Mouse (Mus musculus): ENCODE data around the gene Tmem33. TPM values are rescaled to one million over a fixed set of nuclear protein-coding genes. Genes with fewer than 3 reads are reported as not detected.

The Tmem33 gene
- polyA plus RNA-seq, 1 experiment from 2014 or later: 48.3 TPM

DNA sequence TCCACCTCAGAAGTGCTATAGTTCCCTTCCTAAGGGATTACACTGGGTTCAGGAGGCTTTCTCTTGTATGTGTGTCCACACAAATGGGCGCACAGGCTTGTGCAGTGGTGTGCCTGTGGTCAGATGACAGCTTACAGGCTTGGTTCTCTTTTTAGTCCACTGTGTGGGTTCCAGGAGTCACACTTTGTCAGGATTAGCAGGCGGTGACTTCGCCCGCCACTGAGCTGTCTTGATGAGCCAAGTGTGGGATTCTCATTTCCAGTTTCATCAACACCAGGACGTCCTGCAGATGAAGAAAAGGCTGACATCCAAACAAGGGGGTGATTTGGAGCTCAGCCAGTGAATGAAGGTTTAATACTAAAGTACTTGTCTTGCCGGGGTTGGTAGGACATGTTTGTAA lies 35.3 kb downstream of the Tmem33 start:
- ATAC-seq (ENCODE audit: insufficient number of reproducible peaks, insufficient read depth, low FRiP score, low read depth): no peak

DNA sequence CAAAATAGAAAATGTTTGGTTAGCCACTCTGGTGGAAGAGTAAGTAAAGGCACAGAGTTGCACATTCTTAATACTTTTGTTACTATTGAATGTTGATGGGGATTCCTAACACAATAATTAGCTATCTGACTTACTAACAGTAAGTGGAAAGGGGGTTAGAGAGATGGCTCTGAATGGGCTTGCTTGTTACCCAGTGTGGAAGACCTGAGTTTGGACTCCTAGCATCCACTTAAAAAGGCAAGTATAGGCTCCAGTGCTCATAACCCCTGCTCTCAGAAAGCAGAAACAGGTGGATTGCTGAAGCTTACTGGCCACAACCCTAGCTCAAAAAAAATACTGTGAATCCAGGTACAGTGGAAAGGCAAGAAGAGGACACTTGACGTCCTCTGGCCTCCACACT lies 35.8 kb downstream of the Tmem33 start:
- no peak for ATAC-seq (ENCODE audit: insufficient number of reproducible peaks, insufficient read depth, low FRiP score, low read depth)
- Histone ChIP-seq H3K9ac (ENCODE audit: low read length) (no peak overlapping the region), H3K4me1 (ENCODE audit: control insufficient read depth in 2 of 2, insufficient read depth in 2 of 2, low read length in 2 of 2) (no peaks in the 10 kb centered on the region), H3K9me3 (ENCODE audit: control insufficient read depth, low read length) (no peaks in the 10 kb centered on the region), H3K4me3 (ENCODE audit: control insufficient read depth in 1 of 2, insufficient read depth in 1 of 2, low read depth in 1 of 2, low read length in 2 of 2) (no peak overlapping the region), H3K27ac (replicated peaks in 1 of 2; ENCODE audit: control insufficient read depth in 1 of 2, insufficient read depth in 1 of 2, low read depth in 2 of 2, low read length in 2 of 2) (no peak overlapping the region), H3K4me2 (ENCODE audit: low read length) (no peak overlapping the region), H3K36me3 (ENCODE audit: control insufficient read depth, insufficient read depth, low read length) (peaks cover 20% of the 10 kb centered on the region; the same call in 1 of the 2 replicates), H3K27me3 (ENCODE audit: control insufficient read depth, insufficient read depth, low read length) (no peaks in the 10 kb centered on the region)
- WGBS: 88% methylated on average over 1 of the region's 1 CpGs

More for the DNA sequence above, 35.3 kb downstream of the Tmem33 start:
- Histone ChIP-seq H3K27ac (replicated peaks in 1 of 2; ENCODE audit: control insufficient read depth in 1 of 2, insufficient read depth in 1 of 2, low read depth in 2 of 2, low read length in 2 of 2) (no peak overlapping the region), H3K36me3 (ENCODE audit: control insufficient read depth, insufficient read depth, low read length) (peaks cover 20% of the 10 kb centered on the region; the same call in 1 of the 2 replicates), H3K4me3 (ENCODE audit: control insufficient read depth in 1 of 2, insufficient read depth in 1 of 2, low read depth in 1 of 2, low read length in 2 of 2) (no peak overlapping the region), H3K9me3 (ENCODE audit: control insufficient read depth, low read length) (no peaks in the 10 kb centered on the region), H3K4me2 (ENCODE audit: low read length) (no peak overlapping the region), H3K9ac (ENCODE audit: low read length) (no peak overlapping the region), H3K27me3 (ENCODE audit: control insufficient read depth, insufficient read depth, low read length) (no peaks in the 10 kb centered on the region), H3K4me1 (ENCODE audit: control insufficient read depth in 2 of 2, insufficient read depth in 2 of 2, low read length in 2 of 2) (no peaks in the 10 kb centered on the region)
- WGBS: 73% methylated on average over 6 of the region's 6 CpGs

DNA sequence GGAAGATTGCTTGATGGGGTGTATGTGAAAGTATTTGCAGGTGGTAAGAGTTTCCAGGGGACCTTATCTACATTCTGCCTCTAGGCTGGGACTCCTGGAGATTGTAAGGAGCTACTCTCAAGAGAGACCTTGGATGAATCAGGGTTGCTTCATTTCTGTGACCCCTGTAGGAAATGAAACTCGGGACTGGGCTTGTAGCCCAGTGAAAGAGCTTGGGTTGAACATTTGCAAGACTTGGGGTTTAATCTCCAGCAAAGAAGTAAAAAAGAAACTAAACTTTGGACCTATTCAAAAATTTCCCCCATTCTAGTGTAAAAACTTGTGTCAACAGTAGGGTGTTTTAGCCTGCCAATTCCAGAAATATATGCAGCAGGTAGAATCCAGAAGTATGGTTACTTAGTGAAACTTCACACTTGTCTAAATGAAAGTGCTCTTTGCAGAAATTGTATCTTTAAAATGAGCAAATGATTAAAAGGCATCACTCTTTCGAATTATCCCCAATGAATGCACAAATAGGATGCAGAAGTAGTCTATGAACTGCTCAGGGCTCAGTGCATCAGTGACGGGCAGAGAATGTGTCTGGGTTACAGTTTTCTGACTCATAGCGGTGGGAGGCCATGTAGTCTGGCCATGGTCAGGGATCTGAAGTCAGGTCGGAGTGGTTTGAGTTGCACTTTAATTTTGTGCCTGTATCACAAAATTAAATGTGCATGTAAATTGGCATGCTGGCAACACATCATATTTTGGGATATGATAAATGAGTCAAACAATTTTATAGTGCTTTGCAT lies 36.9 kb downstream of the Tmem33 start:
- no peak overlapping the region for H3K9ac ChIP-seq (ENCODE audit: low read length)
- H3K4me3 ChIP-seq (ENCODE audit: control insufficient read depth in 1 of 2, insufficient read depth in 1 of 2, low read depth in 1 of 2, low read length in 2 of 2): no peak overlapping the region
- H3K36me3 ChIP-seq (ENCODE audit: control insufficient read depth, insufficient read depth, low read length): peaks cover 17% of the 10 kb centered on the region; the same call in 1 of the 2 replicates
- H3K4me1 ChIP-seq (ENCODE audit: control insufficient read depth in 2 of 2, insufficient read depth in 2 of 2, low read length in 2 of 2): no peaks in the 10 kb centered on the region
- no peak for ATAC-seq (ENCODE audit: insufficient number of reproducible peaks, insufficient read depth, low FRiP score, low read depth)
- H3K27ac ChIP-seq (replicated peaks in 1 of 2; ENCODE audit: control insufficient read depth in 1 of 2, insufficient read depth in 1 of 2, low read depth in 2 of 2, low read length in 2 of 2): no peak overlapping the region
- H3K27me3 ChIP-seq (ENCODE audit: control insufficient read depth, insufficient read depth, low read length): no peaks in the 10 kb centered on the region
- H3K4me2 ChIP-seq (ENCODE audit: low read length): no peak overlapping the region
- WGBS: 86% methylated on average over 5 of the region's 5 CpGs
- H3K9me3 ChIP-seq (ENCODE audit: control insufficient read depth, low read length): no peaks in the 10 kb centered on the region

DNA sequence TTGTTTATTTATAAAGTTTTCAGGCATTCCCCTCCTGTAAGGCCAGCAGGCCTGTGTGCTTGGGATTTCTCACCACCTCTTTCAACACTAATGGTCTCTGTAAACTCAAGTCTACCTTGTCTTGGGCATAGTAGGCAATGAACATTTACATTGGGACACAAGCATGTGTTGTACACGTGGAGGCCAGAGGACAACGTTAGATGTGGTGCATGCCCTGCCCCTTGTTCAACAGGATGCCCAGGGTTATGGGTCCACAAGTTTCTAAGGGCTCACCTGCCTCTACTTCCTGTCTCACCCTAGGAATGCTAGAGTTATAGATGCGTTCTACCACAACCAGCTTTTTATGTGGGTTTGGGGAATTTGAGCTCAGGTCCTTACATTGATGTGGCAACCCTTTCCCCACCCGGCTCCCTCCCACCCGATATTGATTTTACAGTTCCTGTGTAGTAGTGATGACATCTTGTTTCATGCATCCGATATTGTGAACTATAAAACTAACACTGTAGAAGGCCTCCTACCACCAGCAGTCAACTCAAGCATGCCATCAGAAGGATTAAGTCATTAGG lies 39.6 kb downstream of the Tmem33 start:
- Histone ChIP-seq H3K27ac (replicated peaks in 1 of 2; ENCODE audit: control insufficient read depth in 1 of 2, insufficient read depth in 1 of 2, low read depth in 2 of 2, low read length in 2 of 2) (no peak overlapping the region), H3K36me3 (ENCODE audit: control insufficient read depth, insufficient read depth, low read length) (peaks cover 6% of the 10 kb centered on the region; the same call in 1 of the 2 replicates), H3K4me1 (ENCODE audit: control insufficient read depth in 2 of 2, insufficient read depth in 2 of 2, low read length in 2 of 2) (no peaks in the 10 kb centered on the region), H3K4me2 (ENCODE audit: low read length) (no peak overlapping the region), H3K9ac (ENCODE audit: low read length) (no peak overlapping the region), H3K4me3 (ENCODE audit: control insufficient read depth in 1 of 2, insufficient read depth in 1 of 2, low read depth in 1 of 2, low read length in 2 of 2) (no peak overlapping the region), H3K27me3 (ENCODE audit: control insufficient read depth, insufficient read depth, low read length) (no peaks in the 10 kb centered on the region), H3K9me3 (ENCODE audit: control insufficient read depth, low read length) (no peaks in the 10 kb centered on the region)
- 93% methylated on average over 6 of the region's 6 CpGs for WGBS
- ATAC-seq (ENCODE audit: insufficient number of reproducible peaks, insufficient read depth, low FRiP score, low read depth): no peak

DNA sequence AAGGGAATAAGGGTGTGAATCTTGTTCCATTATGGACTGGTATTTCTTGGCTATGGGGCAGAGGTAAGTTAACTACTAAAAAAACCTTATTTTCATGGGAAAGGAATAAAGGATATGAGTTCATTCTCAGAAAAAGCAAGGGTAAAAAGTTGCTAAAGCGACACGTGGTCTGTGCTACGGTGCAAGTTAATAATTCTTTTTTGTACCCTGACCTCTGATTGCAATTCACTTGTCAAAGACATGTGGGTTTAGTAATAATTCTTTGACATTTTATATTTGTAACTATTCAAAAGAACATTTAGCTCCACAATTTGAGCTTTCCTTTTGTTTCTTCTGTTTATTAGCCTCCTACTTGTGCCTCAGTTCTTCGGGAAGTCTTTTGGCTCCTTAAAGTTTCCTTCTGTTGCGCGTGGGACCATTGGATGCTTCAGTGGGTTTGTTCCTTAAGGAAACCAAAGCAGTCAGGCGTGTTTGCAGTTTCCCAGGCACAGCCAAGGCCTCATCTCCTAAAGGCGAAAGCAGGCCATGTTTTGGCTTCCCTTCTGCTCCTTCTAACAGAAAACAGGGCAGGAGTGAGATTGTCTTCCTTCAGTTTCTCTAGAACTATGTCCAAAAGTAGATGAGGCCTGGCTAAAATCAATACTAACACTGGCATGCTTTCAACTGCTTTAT lies 40.7 kb downstream of the Tmem33 start:
- Histone ChIP-seq H3K9ac (ENCODE audit: low read length) (no peak overlapping the region), H3K9me3 (ENCODE audit: control insufficient read depth, low read length) (no peaks in the 10 kb centered on the region), H3K4me2 (ENCODE audit: low read length) (no peak overlapping the region), H3K36me3 (ENCODE audit: control insufficient read depth, insufficient read depth, low read length) (peaks cover 3% of the 10 kb centered on the region; the same call in 1 of the 2 replicates), H3K4me3 (ENCODE audit: control insufficient read depth in 1 of 2, insufficient read depth in 1 of 2, low read depth in 1 of 2, low read length in 2 of 2) (no peak overlapping the region), H3K27me3 (ENCODE audit: control insufficient read depth, insufficient read depth, low read length) (no peaks in the 10 kb centered on the region), H3K27ac (replicated peaks in 1 of 2; ENCODE audit: control insufficient read depth in 1 of 2, insufficient read depth in 1 of 2, low read depth in 2 of 2, low read length in 2 of 2) (no peak overlapping the region), H3K4me1 (ENCODE audit: control insufficient read depth in 2 of 2, insufficient read depth in 2 of 2, low read length in 2 of 2) (peaks cover 0 to 2% of the 10 kb centered on the region in 2 experiments; a peak in 1 of 4 replicates)
- ATAC-seq (ENCODE audit: insufficient number of reproducible peaks, insufficient read depth, low FRiP score, low read depth): no peak
- WGBS: 96% methylated on average over 8 of the region's 8 CpGs

DNA sequence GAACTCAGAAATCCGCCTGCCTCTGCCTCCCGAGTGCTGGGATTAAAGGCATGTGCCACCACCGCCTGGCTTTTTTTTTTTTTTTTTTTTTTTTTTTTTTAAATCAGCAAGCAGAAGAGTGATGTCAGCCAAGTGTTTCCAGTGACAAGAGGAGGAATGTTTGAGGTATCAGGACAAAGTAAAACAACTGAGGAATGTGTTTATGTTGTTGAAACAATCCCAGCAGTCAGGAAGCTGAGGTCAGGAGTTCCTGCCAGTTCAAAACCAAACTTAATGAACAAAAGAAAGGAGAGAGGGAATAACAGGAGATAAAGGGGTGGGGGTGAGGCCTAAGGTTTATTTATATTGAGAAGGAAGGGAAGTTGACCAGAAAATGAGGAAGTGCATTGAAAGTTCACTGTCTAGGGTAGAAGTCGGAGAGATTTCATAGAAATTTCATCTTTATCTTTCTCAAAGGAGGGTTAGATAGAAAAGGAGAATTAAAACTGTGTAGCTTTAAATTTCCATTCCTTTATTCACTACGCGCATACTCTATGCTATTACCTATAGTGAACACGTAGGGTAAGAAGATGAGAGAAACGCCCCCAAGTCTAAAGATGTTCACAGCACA lies 41.5 kb downstream of the Tmem33 start:
- no peak overlapping the region for H3K4me3 ChIP-seq (ENCODE audit: control insufficient read depth in 1 of 2, insufficient read depth in 1 of 2, low read depth in 1 of 2, low read length in 2 of 2)
- no peaks in the 10 kb centered on the region for H3K9me3 ChIP-seq (ENCODE audit: control insufficient read depth, low read length)
- H3K36me3 ChIP-seq (ENCODE audit: control insufficient read depth, insufficient read depth, low read length): no peaks in the 10 kb centered on the region
- H3K27me3 ChIP-seq (ENCODE audit: control insufficient read depth, insufficient read depth, low read length): no peaks in the 10 kb centered on the region
- H3K27ac ChIP-seq (replicated peaks in 1 of 2; ENCODE audit: control insufficient read depth in 1 of 2, insufficient read depth in 1 of 2, low read depth in 2 of 2, low read length in 2 of 2): no peak overlapping the region
- no peak overlapping the region for H3K4me2 ChIP-seq (ENCODE audit: low read length)
- H3K9ac ChIP-seq (ENCODE audit: low read length): no peak overlapping the region
- no peak for ATAC-seq (ENCODE audit: insufficient number of reproducible peaks, insufficient read depth, low FRiP score, low read depth)
- peaks cover 0 to 4% of the 10 kb centered on the region in 2 experiments; a peak in 1 of 4 replicates for H3K4me1 ChIP-seq (ENCODE audit: control insufficient read depth in 2 of 2, insufficient read depth in 2 of 2, low read length in 2 of 2)
- 74% methylated on average over 5 of the region's 8 CpGs for WGBS

DNA sequence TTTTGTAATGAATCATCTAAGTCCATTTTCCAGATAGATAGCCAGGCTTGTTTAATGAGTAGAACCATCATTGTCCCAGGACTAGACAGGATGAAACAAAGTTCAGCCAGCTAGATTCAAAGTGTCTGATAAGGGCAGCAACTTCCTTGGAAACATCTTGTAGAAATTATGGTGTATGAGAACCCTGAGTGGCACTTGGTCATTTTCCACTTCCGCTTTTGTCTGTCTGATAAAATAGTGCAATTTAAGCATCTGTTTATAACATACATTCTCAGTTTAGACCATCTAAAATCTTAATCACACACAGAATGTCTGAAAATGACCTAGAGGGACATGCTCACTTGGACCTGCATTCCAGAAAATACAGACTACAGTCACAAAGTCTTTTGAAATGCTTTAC lies 43.5 kb downstream of the Tmem33 start:
- ATAC-seq (ENCODE audit: insufficient number of reproducible peaks, insufficient read depth, low FRiP score, low read depth): no peak
- Histone ChIP-seq H3K4me2 (ENCODE audit: low read length) (no peak overlapping the region), H3K36me3 (ENCODE audit: control insufficient read depth, insufficient read depth, low read length) (peaks cover 2% of the 10 kb centered on the region; the same call in 1 of the 2 replicates), H3K9ac (ENCODE audit: low read length) (no peak overlapping the region), H3K4me3 (ENCODE audit: control insufficient read depth in 1 of 2, insufficient read depth in 1 of 2, low read depth in 1 of 2, low read length in 2 of 2) (no peak overlapping the region), H3K27me3 (ENCODE audit: control insufficient read depth, insufficient read depth, low read length) (no peaks in the 10 kb centered on the region), H3K4me1 (ENCODE audit: control insufficient read depth in 2 of 2, insufficient read depth in 2 of 2, low read length in 2 of 2) (peaks cover 0 to 15% of the 10 kb centered on the region in 2 experiments; a peak in 2 of 4 replicates), H3K9me3 (ENCODE audit: control insufficient read depth, low read length) (no peaks in the 10 kb centered on the region), H3K27ac (replicated peaks in 1 of 2; ENCODE audit: control insufficient read depth in 1 of 2, insufficient read depth in 1 of 2, low read depth in 2 of 2, low read length in 2 of 2) (no peak overlapping the region)
- WGBS: 85% methylated on average over 1 of the region's 1 CpGs

All from heart, embryonic 14.5 days (tissue).